Mouse (Mus musculus) midbrain, embryonic 10.5 days (tissue): ENCODE data around the gene Ccdc89. TPM values are rescaled to one million over a fixed set of nuclear protein-coding genes. Genes with fewer than 3 reads are reported as not detected.

ENCODE experiments used
- polyA plus RNA-seq: library from polyadenylated mRNA; unstranded; fragments of >200 nt; fragmentation: Nextera tagmentation; extraction: Ambion mirVana; gene quantifications from 2 replicates; pipeline ENCODE4 v1.2.1, GENCODE M21; 2016

Gene Ccdc89
- polyA plus RNA-seq, 1 experiment from 2014 or later = 3.3 TPM

Other genes starting within 250 kb of the Ccdc89 start
- gene Ccdc83, start 160.8 kb upstream of the Ccdc89 start, polyA plus RNA-seq = not detected in 2 replicates
- gene Sytl2, start 124.3 kb upstream of the Ccdc89 start, polyA plus RNA-seq = 3.8 and 4.3 TPM in 2 replicates
- gene Crebzf, start 16.2 kb downstream of the Ccdc89 start, polyA plus RNA-seq = 26.6 and 29.1 TPM in 2 replicates
- 143 and 146 TPM in 2 replicates for gene Tmem126a, start 30.7 kb downstream of the Ccdc89 start, polyA plus RNA-seq
- 41.2 and 43.6 TPM in 2 replicates for gene Tmem126b, start 49.4 kb downstream of the Ccdc89 start, polyA plus RNA-seq
- gene Dlg2, start 50.1 kb downstream of the Ccdc89 start, polyA plus RNA-seq = 1.1 and 1.7 TPM in 2 replicates